Mouse (Mus musculus): ENCODE measurements at regions not wholly inside any gene's neighbourhood (a gene's known extent, or its start where the extent isn't known, plus 50 kb on each side); places are given as distances from the start of the nearest gene placed in this dataset.

DNA sequence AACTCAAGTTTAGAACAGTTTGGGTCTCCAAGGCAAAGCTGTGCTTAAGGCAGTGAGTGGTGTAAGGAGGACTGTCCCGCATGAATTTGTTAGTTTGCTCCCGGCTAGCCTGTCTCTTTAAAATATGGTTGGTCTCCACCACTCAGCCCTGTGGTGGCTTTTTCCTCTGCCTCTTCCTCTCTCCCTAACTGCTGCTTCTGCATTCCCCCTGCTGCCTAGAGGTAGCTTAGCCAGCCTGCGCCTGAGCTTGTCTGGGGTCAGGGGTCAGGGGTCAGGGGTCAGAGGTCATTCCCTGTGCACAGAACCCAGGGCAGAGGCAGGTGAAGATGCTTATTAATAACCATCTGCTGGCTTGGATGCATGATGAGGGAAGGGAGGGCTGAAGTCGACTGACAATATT, 69.5 kb downstream of the Tnp1 start:
- dilution Hi-C loops (cut with MboI; ENCODE audit: extremely low pct_ligation_motif_present, extremely low pct_unique_long_range_greater_than_20kb, low sequenced_read_pairs) = no loop called here
- peaks cover 2% of the 10 kb centered on the region for H3K27me3 ChIP-seq (replicated peaks)

DNA sequence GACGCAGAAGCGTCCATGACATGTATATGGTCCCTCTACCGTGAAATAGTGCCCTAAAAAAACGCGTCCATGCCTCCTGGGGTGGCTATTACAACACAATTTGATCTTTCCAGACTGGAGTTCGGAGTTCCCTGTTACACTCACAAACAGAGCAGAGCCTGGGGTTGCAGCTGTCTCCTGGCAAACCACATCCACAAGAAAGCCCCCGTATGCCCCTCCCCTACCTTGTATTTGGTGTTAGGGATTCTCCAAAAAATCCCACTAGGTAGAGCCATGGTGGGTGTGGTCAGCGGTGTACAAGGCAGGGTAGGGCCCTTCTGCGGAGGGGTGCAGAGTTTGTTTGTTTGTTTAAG, 70.0 kb downstream of the Tnp1 start:
- dilution Hi-C loops (cut with MboI; ENCODE audit: extremely low pct_ligation_motif_present, extremely low pct_unique_long_range_greater_than_20kb, low sequenced_read_pairs) = no loop called here
- Histone ChIP-seq H3K27me3 (replicated peaks) (peaks cover 2% of the 10 kb centered on the region), H3K27ac (ENCODE audit: insufficient read depth, low read depth) (no peak overlapping the region), H3K4me3 (replicated peaks in 1 of 3; ENCODE audit: low read depth in 2 of 3, low read length in 2 of 3, poor library complexity in 1 of 3) (no peak overlapping the region), H3K4me2 (ENCODE audit: insufficient read depth, low read depth, poor library complexity, severe bottlenecking) (no peak overlapping the region), H3K36me3 (replicated peaks in 1 of 2; ENCODE audit: control insufficient read depth in 1 of 2, insufficient read depth in 1 of 2, low read length in 1 of 2) (no peaks in the 10 kb centered on the region), H3K4me1 (ENCODE audit: control insufficient read depth in 1 of 2, insufficient read depth in 2 of 2) (peaks cover 7 to 21% of the 10 kb centered on the region in 2 experiments; a peak in 3 of 4 replicates), H3K9me3 (replicated peaks; ENCODE audit: low read length) (no peaks in the 10 kb centered on the region), H3K9ac (ENCODE audit: insufficient read depth, low read depth) (no peak overlapping the region), H3K79me2 (replicated peaks; ENCODE audit: control insufficient read depth, extremely low read depth, insufficient read depth, poor library complexity, severe bottlenecking) (no peaks in the 10 kb centered on the region)
- no peak for TF ChIP-seq CHD1 (IDR thresholded peaks at IDR 0.05; ENCODE audit: low read depth, low read length)
- TF ChIP-seq E2F4 (IDR thresholded peaks at IDR 0.05; ENCODE audit: insufficient replicate concordance, low read depth, low read length) = no peak
- TF ChIP-seq ELF1 (IDR thresholded peaks at IDR 0.05; ENCODE audit: low read depth, low read length) = no peak
- TF ChIP-seq NELFE (IDR thresholded peaks at IDR 0.05; ENCODE audit: low read depth, low read length) = no peak
- no peak for TF ChIP-seq TBP (conservative IDR thresholded peaks at IDR 0.05; ENCODE audit: low read depth, low read length)
- TF ChIP-seq ZKSCAN1 (IDR thresholded peaks at IDR 0.05; ENCODE audit: borderline replicate concordance, low read depth, low read length) = no peak
- no peak for DNase-seq (ENCODE audit: extremely low read depth)
- in situ Hi-C loops (cut with MboI; ENCODE audit: low pct_ligation_motif_present, low pct_unique_long_range_greater_than_20kb, low sequenced_read_pairs) = no loop called here

More for the DNA sequence above, 69.5 kb downstream of the Tnp1 start:
- H3K27ac ChIP-seq (ENCODE audit: insufficient read depth, low read depth) = no peak overlapping the region
- TF ChIP-seq CHD1 (IDR thresholded peaks at IDR 0.05; ENCODE audit: low read depth, low read length) = no peak
- no peak for TF ChIP-seq USF1 (IDR thresholded peaks at IDR 0.05; ENCODE audit: low read depth, low read length)
- H3K36me3 ChIP-seq (replicated peaks in 1 of 2; ENCODE audit: control insufficient read depth in 1 of 2, insufficient read depth in 1 of 2, low read length in 1 of 2) = no peaks in the 10 kb centered on the region
- no peaks in the 10 kb centered on the region for H3K9me3 ChIP-seq (replicated peaks; ENCODE audit: low read length)
- H3K4me2 ChIP-seq (ENCODE audit: insufficient read depth, low read depth, poor library complexity, severe bottlenecking) = no peak overlapping the region
- no peaks in the 10 kb centered on the region for H3K79me2 ChIP-seq (replicated peaks; ENCODE audit: control insufficient read depth, extremely low read depth, insufficient read depth, poor library complexity, severe bottlenecking)
- H3K4me3 ChIP-seq (replicated peaks in 1 of 3; ENCODE audit: low read depth in 2 of 3, low read length in 2 of 3, poor library complexity in 1 of 3) = no peak overlapping the region
- H3K9ac ChIP-seq (ENCODE audit: insufficient read depth, low read depth) = no peak overlapping the region
- peaks cover 7 to 21% of the 10 kb centered on the region in 2 experiments; a peak in 3 of 4 replicates for H3K4me1 ChIP-seq (ENCODE audit: control insufficient read depth in 1 of 2, insufficient read depth in 2 of 2)
- no peak for DNase-seq (ENCODE audit: extremely low read depth)
- in situ Hi-C loops (cut with MboI; ENCODE audit: low pct_ligation_motif_present, low pct_unique_long_range_greater_than_20kb, low sequenced_read_pairs) = no loop called here

DNA sequence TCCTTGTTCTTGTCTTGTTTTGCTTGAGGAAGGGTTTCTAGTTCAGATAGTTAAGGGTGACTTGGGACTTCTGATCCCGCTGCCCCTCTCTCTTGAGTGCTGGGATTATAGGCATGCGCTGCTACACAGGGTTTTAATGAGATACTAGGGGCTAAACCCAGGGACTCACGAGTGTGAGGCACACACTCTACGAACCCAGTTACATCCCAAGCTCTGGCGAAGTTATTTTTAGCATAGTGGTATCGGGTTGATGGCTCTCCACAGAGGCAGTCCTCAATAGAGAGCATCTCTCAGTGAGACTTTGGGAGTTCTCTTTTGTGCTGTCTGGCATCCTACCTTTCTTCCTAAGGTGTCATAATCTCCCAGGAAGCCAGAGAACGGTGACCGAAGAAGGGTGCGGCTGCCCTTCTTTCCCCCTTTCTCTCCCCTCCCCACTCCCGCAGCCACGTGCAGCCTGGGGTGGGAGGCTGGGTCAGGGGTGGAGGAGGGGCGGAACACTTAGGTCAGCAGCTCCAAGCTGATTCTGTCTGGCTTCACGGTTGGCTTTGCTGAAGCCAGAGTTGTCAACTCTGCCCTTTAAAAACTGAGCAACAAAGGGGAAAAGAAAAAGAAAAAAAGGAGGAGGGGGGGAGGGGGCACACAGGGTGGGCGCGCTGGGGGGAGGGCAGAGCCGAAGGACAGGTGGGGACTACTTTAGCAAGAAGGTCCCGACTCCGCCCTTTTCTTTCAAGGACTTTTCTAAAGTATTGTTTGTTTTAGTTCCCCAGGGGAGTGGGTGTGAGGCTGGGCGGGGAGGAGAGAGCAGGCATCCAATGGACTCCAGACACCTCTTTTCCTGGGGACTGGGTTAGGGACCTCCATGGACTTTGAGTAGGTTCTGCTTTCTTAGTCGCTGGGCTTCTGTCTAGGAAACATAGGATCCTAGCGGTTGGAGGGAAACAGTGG, 70.4 kb upstream of the Igfbp5 start:
- Histone ChIP-seq H3K36me3 (replicated peaks in 1 of 2; ENCODE audit: control insufficient read depth in 1 of 2, insufficient read depth in 1 of 2, low read length in 1 of 2) (no peaks in the 10 kb centered on the region), H3K4me1 (ENCODE audit: control insufficient read depth in 1 of 2, insufficient read depth in 2 of 2) (peaks cover 7 to 21% of the 10 kb centered on the region in 2 experiments; a peak in 3 of 4 replicates), H3K27me3 (replicated peaks) (no peaks in the 10 kb centered on the region), H3K4me3 (replicated peaks in 1 of 3; ENCODE audit: low read depth in 2 of 3, low read length in 2 of 3, poor library complexity in 1 of 3) (no peak overlapping the region), H3K9me3 (replicated peaks; ENCODE audit: low read length) (no peaks in the 10 kb centered on the region), H3K27ac (ENCODE audit: insufficient read depth, low read depth) (no peak overlapping the region), H3K4me2 (ENCODE audit: insufficient read depth, low read depth, poor library complexity, severe bottlenecking) (no peak overlapping the region), H3K9ac (ENCODE audit: insufficient read depth, low read depth) (no peak overlapping the region), H3K79me2 (replicated peaks; ENCODE audit: control insufficient read depth, extremely low read depth, insufficient read depth, poor library complexity, severe bottlenecking) (no peaks in the 10 kb centered on the region)
- in situ Hi-C loops (cut with MboI; ENCODE audit: low pct_ligation_motif_present, low pct_unique_long_range_greater_than_20kb, low sequenced_read_pairs) = no loop called here
- dilution Hi-C loops (cut with MboI; ENCODE audit: extremely low pct_ligation_motif_present, extremely low pct_unique_long_range_greater_than_20kb, low sequenced_read_pairs) = no loop called here
- peak; percentile 24; the same call in 1 of the 2 replicates for TF ChIP-seq BHLHE40 (IDR thresholded peaks at IDR 0.05; ENCODE audit: low read depth, low read length)
- TF ChIP-seq NRF1 (IDR thresholded peaks at IDR 0.05; ENCODE audit: low read depth, low read length) = no peak
- TF ChIP-seq SIN3A (IDR thresholded peaks at IDR 0.05; ENCODE audit: low read length) = no peak
- no peak for TF ChIP-seq ZC3H11A (IDR thresholded peaks at IDR 0.05; ENCODE audit: low read depth, low read length)
- no peak for TF ChIP-seq E2F4 (IDR thresholded peaks at IDR 0.05; ENCODE audit: insufficient replicate concordance, low read depth, low read length)
- DNase-seq (ENCODE audit: extremely low read depth) = no peak
